Mouse (Mus musculus) C2C12 (cell line): ENCODE data around the gene Pcsk5.

ENCODE experiments used
- CTCF ChIP-seq: IDR thresholded peaks from one replicate; pipeline ENCODE4 v1.5.1; 2011; ENCODE audit not compliant: control insufficient read depth, insufficient read depth, insufficient read length
- MAX ChIP-seq: IDR thresholded peaks from one replicate; pipeline ENCODE4 v1.6.1; 2011; ENCODE audit warnings: mild to moderate bottlenecking, control low read depth
- USF1 ChIP-seq: IDR thresholded peaks from one replicate; pipeline ENCODE4 v1.6.1; 2011; ENCODE audit warnings: low read depth, mild to moderate bottlenecking, control low read depth, moderate library complexity

GRCm38 (mm10) chr19:17761678-17762077, 75.8 kb downstream of the Pcsk5 start:
- TF ChIP-seq USF1 (no peak), MAX (no peak), CTCF (no peak)
